Comparison of ENCODE assay signal across 10 mouse cellular contexts in the genomic region with DNA sequence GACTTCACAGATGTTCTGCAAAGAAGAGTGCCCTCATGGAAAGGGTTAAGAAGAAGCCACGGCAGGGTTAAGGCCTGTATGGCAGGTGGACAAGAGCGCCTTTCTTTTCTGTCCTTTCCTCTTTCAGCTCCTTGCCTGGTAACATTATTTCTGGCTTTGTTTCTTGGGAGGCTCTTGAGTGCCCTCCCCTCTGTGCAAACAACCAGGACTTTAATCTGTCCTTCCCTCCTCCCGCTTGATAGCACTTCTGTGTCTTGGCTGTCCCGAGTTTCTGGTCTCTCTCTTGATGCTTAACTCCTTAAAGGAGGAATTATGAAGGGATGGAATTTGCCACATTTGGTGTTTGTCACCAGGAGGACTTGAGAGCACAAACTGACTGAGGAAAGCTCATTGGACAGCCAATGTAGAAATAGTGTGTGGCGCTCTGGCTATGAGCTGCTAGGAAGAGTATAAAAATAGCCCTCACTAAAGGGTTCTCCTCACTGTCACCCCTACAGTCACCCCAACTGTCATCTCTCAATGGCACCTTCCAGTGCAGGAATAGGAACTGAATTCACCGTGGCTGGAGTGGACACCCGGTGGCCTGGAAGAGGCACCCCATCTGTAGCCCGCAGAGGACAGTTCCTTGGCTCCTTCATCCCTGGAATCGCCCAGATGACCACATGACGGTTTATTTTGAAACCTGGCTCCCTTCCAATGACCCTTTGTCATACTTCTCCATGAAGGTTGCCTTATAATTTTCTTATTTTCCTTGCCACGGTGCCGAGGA. TPM values are rescaled to one million over a fixed set of nuclear protein-coding genes. Genes with fewer than 3 reads are reported as not detected.
DNase-seq lines count a peak whose midpoint lies in the region; ATAC-seq and TF ChIP-seq lines count a peak whose summit lies in the region.
"Had no signal": no experiment of that assay in that cellular context is flagged by ENCODE, and none has a peak within 500 bp of the region (broad histone marks: within the 10 kb centered on the region; RNA-seq: fewer than 3 reads in every experiment).

No protein-coding gene starts in this region.

- no peaks in the 10 kb centered on the region for H3K9me3 ChIP-seq in lung, embryonic 14.5 days (ENCODE audit: low read depth, low read length)
- H3K9me3 ChIP-seq in forebrain, embryonic 12.5 days = no peaks in the 10 kb centered on the region

- H3K4me1 ChIP-seq in lung, embryonic 14.5 days (ENCODE audit: insufficient read depth) = no peaks in the 10 kb centered on the region; the same call in 1 of the 2 replicates
- no peaks in the 10 kb centered on the region for H3K4me1 ChIP-seq in forebrain, embryonic 12.5 days

- peak overlapping the region; percentile 46; the same call in 1 of the 2 replicates for H3K27ac ChIP-seq in lung, embryonic 14.5 days (ENCODE audit: low read depth)
- H3K27ac ChIP-seq in forebrain, embryonic 12.5 days = no peak overlapping the region
- H3K27ac ChIP-seq: hindbrain, embryonic 14.5 days had no signal

- no peak for TF ChIP-seq CTCF in lung, embryonic 14.5 days (IDR thresholded peaks at IDR 0.05; ENCODE audit: low read depth)

- WGBS in lung, embryonic 14.5 days = 32% methylated on average over 12 of the region's 12 CpGs
- 77% methylated on average over 12 of the region's 12 CpGs for WGBS in forebrain, embryonic 12.5 days

- no peaks in the 10 kb centered on the region for H3K36me3 ChIP-seq in lung, embryonic 14.5 days (ENCODE audit: insufficient read depth)
- H3K36me3 ChIP-seq in forebrain, embryonic 12.5 days (replicated peaks) = no peaks in the 10 kb centered on the region

- peak; percentile 92 for ATAC-seq in lung, embryonic 14.5 days (ENCODE audit: insufficient read depth)
- ATAC-seq in forebrain, embryonic 12.5 days (ENCODE audit: low FRiP score) = no peak

- no peak overlapping the region for H3K9ac ChIP-seq in lung, embryonic 14.5 days
- H3K9ac ChIP-seq in forebrain, embryonic 12.5 days = no peak overlapping the region
- H3K9ac ChIP-seq: hindbrain, embryonic 14.5 days had no signal

- H3K4me2 ChIP-seq in lung, embryonic 14.5 days = no peak overlapping the region
- no peak overlapping the region for H3K4me2 ChIP-seq in forebrain, embryonic 12.5 days
- H3K4me2 ChIP-seq: hindbrain, embryonic 14.5 days had no signal

- no peak overlapping the region for H3K4me3 ChIP-seq in lung, embryonic 14.5 days (ENCODE audit: low read depth, low read length)
- no peak overlapping the region for H3K4me3 ChIP-seq in forebrain, embryonic 12.5 days (replicated peaks)

- no peaks in the 10 kb centered on the region for H3K27me3 ChIP-seq in lung, embryonic 14.5 days (ENCODE audit: insufficient read depth, low read length)
- H3K27me3 ChIP-seq in forebrain, embryonic 12.5 days = no peaks in the 10 kb centered on the region

- peak; percentile 56 for DNase-seq in adrenal gland, adult 8-10 months
- peak; percentile 81 to 86 for DNase-seq in heart, adult 18-20 months
- DNase-seq in heart, postnatal 4 days = peak; percentile 66
- DNase-seq in lung, embryonic 14.5 days = peak; percentile 78
- DNase-seq in ovary, postnatal 14 days (ENCODE audit: low spot score) = no peak
- DNase-seq in embryo, embryonic 10.5 days (ENCODE audit: low spot score) = no peak
- no peak for DNase-seq in spleen, adult 12 weeks (ENCODE audit: low spot score)

RNA-seq across cellular contexts. Expression of gene Chpt1, which starts 6.8 kb away (rescaled TPM):
- 100 to 1,000 TPM in 3 of 4 experiments, 10 to 100 TPM in 1; 96.9 to 281 (median 196) TPM for total RNA-seq in adrenal gland, adult 8-10 months (2022)
- 100 to 1,000 TPM; 329 to 344 TPM for total RNA-seq in heart, adult 18-20 months (2021)
- total RNA-seq in heart, postnatal 4 days (2021) = 100 to 1,000 TPM; 104 to 107 TPM
- 40.5 and 43.7 TPM in 2 replicates for polyA plus RNA-seq in lung, embryonic 14.5 days (2014; fragmentation: Nextera tagmentation; extraction: Ambion mirVana)
- 8.8 and 16.0 TPM in 2 replicates for polyA plus RNA-seq in forebrain, embryonic 12.5 days (2016; fragmentation: Nextera tagmentation; extraction: Ambion mirVana)

RNA-seq across cellular contexts. Expression of gene Sycp3, which starts 51.3 kb away (rescaled TPM):
- total RNA-seq in adrenal gland, adult 8-10 months (2022) = 1 to 10 TPM; 1.2 to 3.2 (median 1.7) TPM
- under 1 TPM in 1 of 2 experiments, not detected in 1; 0.41 TPM for total RNA-seq in heart, adult 18-20 months (2021)
- total RNA-seq in heart, postnatal 4 days (2021) = not detected
- 0.22 TPM in 1 of 2 replicates, not detected in the other for polyA plus RNA-seq in lung, embryonic 14.5 days (2014; fragmentation: Nextera tagmentation; extraction: Ambion mirVana)
- 0.23 TPM in 1 of 2 replicates, not detected in the other for polyA plus RNA-seq in forebrain, embryonic 12.5 days (2016; fragmentation: Nextera tagmentation; extraction: Ambion mirVana)
- polyA plus RNA-seq: neural tube, embryonic 14.5 days had no signal

Comparison
In these comparisons a context has a peak if more than half of its experiments do, and no peak if none do; other contexts are left out.
1. DNase-seq: peak in adrenal gland, adult 8-10 months (single experiment), heart, adult 18-20 months (2 of 2), heart, postnatal 4 days (single experiment) and lung, embryonic 14.5 days (single experiment); none in ovary, postnatal 14 days (single experiment), embryo, embryonic 10.5 days (single experiment) and spleen, adult 12 weeks (single experiment).